Mouse (Mus musculus) spleen, embryonic (tissue): ENCODE measurements around the gene Copz2.
"Not testable (repeated sequence)": the region's sequence is repeated elsewhere in the genome, so short reads cannot be mapped to it uniquely, and the experiment has no call there.

Experiments
- CTCF ChIA-PET: fragments of 350-600 bp; sonication (Branson Sonifier 250); formaldehyde crosslinking; loops from one replicate; lab custom pipeline; 2022; lab: Charles Lee

Copz2 gene

DNA sequence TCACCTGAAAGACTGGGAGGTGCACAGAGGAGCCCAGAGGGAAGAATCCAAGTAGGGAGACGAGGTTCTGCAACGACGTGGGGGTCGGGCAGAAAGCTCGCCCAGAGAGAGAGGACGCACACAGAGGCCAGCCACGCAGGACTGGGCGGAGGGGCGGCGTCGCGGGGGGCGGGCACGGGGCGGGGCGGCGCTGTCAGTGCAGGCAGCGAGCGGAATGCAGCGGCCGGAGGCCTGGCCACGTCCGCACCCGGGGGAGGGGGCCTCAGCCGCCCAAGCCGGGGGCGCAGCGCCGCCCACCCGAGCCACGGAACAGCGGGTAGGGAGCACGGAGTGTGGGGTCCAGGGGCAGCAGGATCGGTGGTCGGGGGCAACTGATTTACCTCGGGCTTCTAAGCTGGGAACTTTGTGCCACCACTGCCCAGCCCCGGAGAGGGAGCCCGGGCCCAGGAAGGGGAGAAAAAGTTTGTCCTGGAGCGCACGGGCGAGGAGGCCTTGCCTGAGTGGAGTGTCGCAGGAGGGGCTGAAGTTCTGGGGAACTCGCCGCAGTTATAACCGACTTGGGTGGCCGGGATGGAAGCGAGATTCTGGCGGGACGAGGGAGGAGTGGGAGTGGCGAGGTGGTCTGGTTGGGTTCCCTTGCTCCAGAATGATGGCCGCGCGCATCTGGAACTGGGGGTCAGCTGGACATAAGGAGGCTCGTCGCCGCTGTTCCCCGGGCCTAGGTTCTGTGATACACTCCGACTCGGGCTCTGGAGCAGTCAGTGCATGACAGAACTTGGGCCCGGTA is at the start of gene Copz2:
Copz2 (plus strand) TSS at position 190 of the 787 bp plus-strand sequence.
- CTCF ChIA-PET, result interaction anchor here (0.7 to 1.1 kb wide), 2 partner anchors 76 to 171 kb away, joined by 3 to 5 read pairs; no protein-coding TSS in a partner anchor

DNA sequence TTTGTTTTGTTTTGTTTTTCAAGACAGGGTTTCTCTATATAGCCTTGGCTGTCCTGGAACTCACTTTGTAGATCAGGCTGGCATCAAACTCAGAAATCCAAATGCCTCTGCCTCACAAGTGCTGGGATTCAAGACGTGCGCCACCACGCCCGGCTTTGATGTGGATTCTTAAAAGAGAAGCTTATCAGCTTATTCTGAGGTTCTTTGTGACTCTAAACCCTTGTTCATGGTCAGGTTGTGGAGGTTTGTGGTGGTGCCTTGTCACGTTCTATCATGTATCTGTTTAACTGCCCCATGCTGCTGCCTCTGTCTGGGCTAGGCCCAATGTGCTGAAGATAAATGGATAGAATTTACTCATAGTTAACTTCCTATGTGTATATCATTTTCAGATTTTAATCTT is 44.1 kb upstream of the Copz2 start:
- CTCF ChIA-PET, result interaction anchor here (0.7 kb wide), 1 partner anchor 274 kb away, joined by 4 read pairs; no protein-coding TSS in a partner anchor

- CTCF ChIA-PET, result no interaction called here
Measured at GRCm38 (mm10) chr11:96808066-96808465, 41.6 kb upstream of the Copz2 start.

DNA sequence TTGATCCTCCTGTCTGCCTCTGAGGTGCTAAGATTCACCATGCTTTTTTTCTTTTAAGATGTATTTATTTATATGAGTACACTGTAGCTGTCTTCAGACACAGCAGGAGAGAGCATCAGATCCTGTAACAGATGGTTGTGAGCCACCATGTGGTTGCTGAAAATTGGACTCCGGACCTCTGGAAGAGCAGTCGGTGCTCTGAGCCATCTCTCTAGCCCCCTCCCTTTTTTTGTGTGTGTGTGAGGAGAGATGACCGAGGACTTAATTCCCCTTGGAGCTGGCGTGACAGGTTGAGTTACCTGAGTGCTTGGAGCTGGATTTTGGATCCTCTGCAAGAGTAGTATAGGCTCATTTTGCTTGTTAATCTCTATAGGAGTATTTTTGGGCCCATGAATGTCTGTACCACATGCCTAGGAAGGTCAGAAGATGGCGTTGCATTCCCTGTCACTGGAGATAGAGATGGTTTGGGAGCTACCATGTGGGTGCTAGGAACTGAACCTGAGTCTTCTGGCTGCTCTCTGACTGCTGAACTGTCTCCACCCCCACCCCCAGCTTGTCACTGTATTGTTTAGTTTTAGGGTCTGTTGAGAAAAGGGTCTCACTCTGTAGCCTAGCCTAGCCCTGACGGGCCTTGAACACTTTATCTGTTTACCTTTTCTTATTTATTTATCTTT is 40.0 kb upstream of the Copz2 start:
- CTCF ChIA-PET, result interaction anchor here (0.6 to 0.7 kb wide), 3 partner anchors 10 to 53 kb away, joined by 4 to 6 read pairs (median 5); no protein-coding TSS in a partner anchor

DNA sequence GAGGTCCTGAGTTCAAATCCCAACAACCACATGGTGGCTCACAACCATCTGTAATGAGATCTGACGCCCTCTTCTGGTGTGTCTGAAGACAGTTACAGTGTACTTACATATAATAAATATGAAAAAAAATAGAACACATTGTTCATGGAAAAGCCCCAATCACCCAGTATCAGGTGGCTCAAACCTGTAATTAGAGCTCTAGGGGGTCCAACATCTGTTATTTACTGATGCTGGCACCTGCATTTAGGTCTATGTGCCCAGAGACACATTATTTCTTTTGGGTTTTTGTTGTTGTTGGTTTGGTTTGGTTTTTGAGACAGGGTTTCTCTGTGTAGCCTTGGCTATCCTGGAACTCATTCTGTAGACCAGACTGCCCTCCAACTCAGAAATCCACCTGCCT is 38.5 kb upstream of the Copz2 start:
- CTCF ChIA-PET, result not testable (repeated sequence)

- CTCF ChIA-PET, result no interaction called here
Measured at GRCm38 (mm10) chr11:96813455-96813854, 36.2 kb upstream of the Copz2 start.

- CTCF ChIA-PET, result no interaction called here
Measured at GRCm38 (mm10) chr11:96813920-96814319, 35.8 kb upstream of the Copz2 start.

DNA sequence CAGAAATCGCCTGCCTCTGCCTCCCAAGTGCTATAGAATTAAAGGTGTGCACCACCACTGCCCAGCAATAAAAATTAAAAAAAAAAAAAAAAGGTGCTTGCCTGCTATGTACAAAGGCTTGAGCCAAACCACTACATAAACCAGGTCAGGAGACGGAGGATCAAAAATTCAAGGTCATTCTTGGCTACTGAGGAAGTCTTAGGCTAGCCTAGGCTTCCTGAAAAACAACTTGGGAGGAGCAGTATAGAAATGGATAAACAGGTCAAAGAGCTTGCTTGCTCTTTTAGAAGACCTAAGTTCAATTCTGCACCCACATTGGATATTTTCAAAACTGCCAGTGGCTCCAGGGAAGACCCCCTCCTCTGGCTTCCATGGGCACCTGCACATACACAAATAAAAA is 35.2 kb upstream of the Copz2 start:
- CTCF ChIA-PET, result no interaction called here

GRCm38 (mm10) chr11:96815895-96816294 is 33.8 kb upstream of the Copz2 start:
- CTCF ChIA-PET, result no interaction called here

- CTCF ChIA-PET, result no interaction called here
Measured at GRCm38 (mm10) chr11:96816494-96816893, 33.2 kb upstream of the Copz2 start.

- CTCF ChIA-PET, result no interaction called here
Measured at GRCm38 (mm10) chr11:96816979-96817378, 32.7 kb upstream of the Copz2 start.

GRCm38 (mm10) chr11:96818128-96818710 is 31.5 kb upstream of the Copz2 start:
- CTCF ChIA-PET, result no interaction called here

DNA sequence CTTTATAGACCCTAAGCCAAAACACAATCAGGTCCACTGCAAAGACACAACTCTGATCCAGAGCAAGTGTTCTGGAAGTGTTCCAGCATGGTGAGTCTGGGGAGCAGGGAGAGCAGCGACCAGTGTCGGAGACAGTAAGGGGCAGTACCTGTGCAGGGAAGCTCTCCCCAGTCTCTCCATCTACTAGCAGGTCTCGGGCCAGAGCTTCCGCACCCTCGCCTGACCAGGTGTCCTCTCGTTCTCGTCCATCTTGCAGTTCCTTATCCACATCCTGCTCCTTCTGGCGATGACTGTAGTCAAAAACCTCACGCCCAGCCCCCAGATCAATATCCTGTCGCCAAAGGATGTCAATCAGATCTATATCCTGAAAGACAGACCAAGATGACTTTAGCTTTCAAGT is 27.7 kb upstream of the Copz2 start:
- CTCF ChIA-PET, result interaction anchor here (0.6 kb wide), 1 partner anchor 1469 kb away, joined by 9 read pairs; no protein-coding TSS in a partner anchor

GRCm38 (mm10) chr11:96822675-96823470 is 26.8 kb upstream of the Copz2 start:
- CTCF ChIA-PET, result no interaction called here

DNA sequence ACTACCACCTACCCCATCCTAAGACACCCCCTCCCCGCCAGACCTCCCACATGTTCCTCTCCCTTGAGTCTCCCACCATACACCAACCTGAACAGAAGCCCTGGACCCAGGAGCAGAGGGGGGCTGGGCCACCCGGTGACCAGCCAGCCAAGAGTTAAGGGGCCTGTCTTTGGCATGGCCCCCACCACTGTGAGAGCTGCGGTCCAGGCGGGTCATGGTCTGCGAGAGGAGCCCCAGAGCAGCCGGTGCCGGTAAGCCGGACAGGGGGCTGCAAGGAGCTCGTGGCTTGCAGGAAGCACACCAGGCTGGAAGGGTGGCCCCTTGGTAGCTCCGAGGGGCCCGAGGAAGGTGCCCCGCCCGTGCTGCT is 26.2 kb upstream of the Copz2 start:
- CTCF ChIA-PET, result no interaction called here

DNA sequence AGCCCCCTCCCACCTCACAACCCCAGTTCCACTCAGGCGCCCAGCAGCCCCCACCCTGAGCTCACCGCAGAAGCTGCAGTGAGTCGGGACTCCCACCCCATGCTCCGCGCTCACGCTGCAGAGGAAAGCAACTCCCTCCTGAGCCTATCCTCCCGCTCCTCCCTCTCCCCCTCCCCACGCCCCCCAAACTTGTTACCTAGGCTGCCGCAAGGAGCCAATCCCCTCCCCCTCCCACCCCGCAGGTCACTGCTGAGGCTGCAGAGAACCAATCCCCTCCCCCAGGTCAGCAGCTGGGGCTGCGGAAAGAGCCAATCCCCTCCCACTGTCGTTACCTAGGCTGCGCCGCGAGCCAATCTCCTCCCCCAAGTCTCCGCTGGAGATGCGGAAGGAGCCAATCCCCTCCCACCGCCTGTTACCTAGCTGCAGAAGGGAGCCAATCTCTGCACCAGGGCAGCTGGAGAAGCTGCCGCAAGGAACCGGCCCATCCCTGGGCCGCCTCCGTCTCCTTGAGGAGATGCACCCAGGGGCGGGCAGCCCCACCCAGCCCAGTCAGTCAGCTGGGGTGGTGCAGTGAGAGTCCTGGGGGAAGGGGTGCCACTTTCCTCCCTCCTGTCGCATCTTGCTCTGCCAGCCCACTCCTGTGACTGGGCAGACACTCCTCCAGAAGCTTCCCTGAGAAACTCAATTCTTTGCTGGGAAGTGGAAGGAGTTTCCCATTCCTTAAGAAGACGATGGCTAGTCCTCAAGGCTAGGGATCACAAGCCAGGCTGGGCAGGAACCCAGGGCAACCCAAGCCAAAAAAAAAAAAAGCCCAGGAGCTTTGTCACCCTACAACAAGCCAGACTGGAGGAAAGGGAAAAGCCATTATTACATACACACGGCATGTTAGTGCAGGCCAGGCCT is 25.5 kb upstream of the Copz2 start:
- CTCF ChIA-PET, result interaction anchor here (0.6 to 0.8 kb wide), 2 partner anchors 27 to 818 kb away, joined by 3 to 4 read pairs; no protein-coding TSS in a partner anchor

- CTCF ChIA-PET, result interaction anchor here (0.6 kb wide), 1 partner anchor 817 kb away, joined by 4 read pairs; no protein-coding TSS in a partner anchor
Measured at GRCm38 (mm10) chr11:96824783-96825495, 24.7 kb upstream of the Copz2 start.

GRCm38 (mm10) chr11:96826481-96826880 is 23.2 kb upstream of the Copz2 start:
- CTCF ChIA-PET, result interaction anchor here (0.6 kb wide), 1 partner anchor 48 kb away, joined by 4 read pairs; no protein-coding TSS in a partner anchor

DNA sequence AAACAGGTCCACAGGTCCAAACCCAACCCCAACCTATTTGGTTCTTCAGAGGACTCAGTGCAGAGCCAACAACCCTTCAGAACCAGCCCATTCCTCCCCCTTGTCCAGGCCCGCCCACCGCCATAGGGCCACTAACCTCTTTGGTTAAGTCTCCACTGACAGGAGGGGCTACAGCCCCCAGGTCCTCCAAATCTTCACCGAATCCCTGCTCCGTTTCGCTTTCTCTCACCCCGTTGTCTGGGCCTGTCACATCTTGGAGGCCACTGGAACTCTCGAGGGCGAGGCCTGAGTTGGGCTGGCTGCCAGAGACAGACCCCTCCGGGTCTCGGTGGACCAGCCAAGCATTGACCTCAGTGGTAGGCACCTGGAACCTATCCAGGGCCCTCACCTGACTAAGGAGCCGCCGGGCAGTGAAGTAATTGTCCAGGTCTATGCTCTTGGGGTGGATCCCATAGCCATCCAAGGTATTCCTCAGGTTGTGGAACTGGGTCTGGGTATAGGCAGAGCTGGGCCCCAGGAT is 22.5 kb upstream of the Copz2 start:
- CTCF ChIA-PET, result interaction anchor here (0.6 kb wide), 1 partner anchor 48 kb away, joined by 4 read pairs; no protein-coding TSS in a partner anchor
